Mouse (Mus musculus) small intestine, adult 2 months (tissue): ENCODE measurements around the gene Nans. TPM values are rescaled to one million over a fixed set of nuclear protein-coding genes. Genes with fewer than 3 reads are reported as not detected.

Source experiments
- H3K27ac ChIP-seq: fragments of 200-500 bp; 2 replicates; pipeline ENCODE4 v1.5.1; 2012; ENCODE audit warnings: low read depth, low read length, control low read depth, inconsistent platforms; ENCODE audit not compliant: insufficient read depth
- H3K27me3 ChIP-seq: fragments of 200-500 bp; 2 replicates; pipeline ENCODE4 v1.6.1; 2012; ENCODE audit warnings: mild to moderate bottlenecking, moderate library complexity, low read length, inconsistent platforms; ENCODE audit not compliant: control insufficient read depth, insufficient read depth
- H3K36me3 ChIP-seq: fragments of 200-500 bp; 2 replicates; pipeline ENCODE4 v1.6.1; 2012; ENCODE audit warnings: mild to moderate bottlenecking, low read length, control low read depth, inconsistent platforms; ENCODE audit not compliant: control insufficient read depth, insufficient read depth
- H3K4me1 ChIP-seq: fragments of 200-500 bp; 2 replicates; pipeline ENCODE4 v1.6.1; 2012; ENCODE audit warnings: low read length, inconsistent platforms, mixed read lengths; ENCODE audit not compliant: control insufficient read depth, insufficient read depth, insufficient read length
- H3K4me3 ChIP-seq: fragments of 200-500 bp; 2 replicates; pipeline ENCODE4 v1.5.1; 2012; ENCODE audit warnings: low read depth, mild to moderate bottlenecking, control low read depth, inconsistent platforms, low read length, moderate library complexity
- CTCF ChIP-seq: fragments of 200-500 bp; IDR thresholded peaks from 2 replicates; pipeline ENCODE4 v1.5.1; 2012; ENCODE audit warnings: low read depth, mild to moderate bottlenecking, control low read depth, inconsistent platforms, low read length, moderate library complexity, mixed read lengths; ENCODE audit not compliant: insufficient replicate concordance, insufficient read length; ENCODE audit errors: extremely low read depth
- POLR2A ChIP-seq: fragments of 200-500 bp; IDR thresholded peaks from 2 replicates; pipeline ENCODE4 v1.6.1; 2012; ENCODE audit warnings: low read depth, mild to moderate bottlenecking, control low read depth, inconsistent platforms, low read length, moderate library complexity
- WGBS: fragments of 180-500 bp; shearing (Covaris S2); methylation state at CpG from one replicate; pipeline ENCODE4 v1.1.7; 2018; 5-methylcytosine and 5-hydroxymethylcytosine counted together
- polyA plus RNA-seq: library from polyadenylated mRNA; depleted of rRNA; stranded (reverse); fragments of >200 nt; gene quantifications from 2 replicates; pipeline ENCODE4 v1.2.3, GENCODE M21; 2012

Nans gene
- polyA plus RNA-seq, 1 experiment, result 36.0 TPM

DNA sequence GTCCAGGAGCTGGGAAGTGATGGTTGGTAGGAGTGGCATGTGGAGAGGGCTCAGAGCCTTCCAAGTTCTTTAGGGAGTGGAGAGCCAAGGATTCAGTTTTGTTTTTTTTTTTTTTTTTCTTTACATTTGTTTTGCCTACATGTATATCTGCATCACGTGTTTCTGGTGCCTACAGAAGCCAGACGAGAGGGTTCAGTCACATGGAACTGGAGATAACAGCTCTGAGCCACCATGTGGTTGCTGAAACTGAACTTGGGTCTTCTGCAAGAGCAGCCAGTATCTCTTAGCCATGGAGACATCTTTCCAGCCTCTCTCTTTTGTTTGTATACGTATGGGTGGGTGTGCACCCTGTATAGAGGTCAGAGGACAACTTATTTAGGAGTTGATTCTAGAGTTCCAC is 14.8 kb downstream of the Nans start:
- 74% methylated on average over 3 of the region's 3 CpGs for WGBS
- H3K27ac ChIP-seq, result no peak overlapping the region
- H3K4me1 ChIP-seq, result peaks cover 6% of the 10 kb centered on the region; the same call in 1 of the 2 replicates
- H3K4me3 ChIP-seq, result no peak overlapping the region
- TF ChIP-seq CTCF, result no peak
- no peak for TF ChIP-seq POLR2A
- no peaks in the 10 kb centered on the region for H3K27me3 ChIP-seq
- H3K36me3 ChIP-seq, result peaks cover 44% of the 10 kb centered on the region

DNA sequence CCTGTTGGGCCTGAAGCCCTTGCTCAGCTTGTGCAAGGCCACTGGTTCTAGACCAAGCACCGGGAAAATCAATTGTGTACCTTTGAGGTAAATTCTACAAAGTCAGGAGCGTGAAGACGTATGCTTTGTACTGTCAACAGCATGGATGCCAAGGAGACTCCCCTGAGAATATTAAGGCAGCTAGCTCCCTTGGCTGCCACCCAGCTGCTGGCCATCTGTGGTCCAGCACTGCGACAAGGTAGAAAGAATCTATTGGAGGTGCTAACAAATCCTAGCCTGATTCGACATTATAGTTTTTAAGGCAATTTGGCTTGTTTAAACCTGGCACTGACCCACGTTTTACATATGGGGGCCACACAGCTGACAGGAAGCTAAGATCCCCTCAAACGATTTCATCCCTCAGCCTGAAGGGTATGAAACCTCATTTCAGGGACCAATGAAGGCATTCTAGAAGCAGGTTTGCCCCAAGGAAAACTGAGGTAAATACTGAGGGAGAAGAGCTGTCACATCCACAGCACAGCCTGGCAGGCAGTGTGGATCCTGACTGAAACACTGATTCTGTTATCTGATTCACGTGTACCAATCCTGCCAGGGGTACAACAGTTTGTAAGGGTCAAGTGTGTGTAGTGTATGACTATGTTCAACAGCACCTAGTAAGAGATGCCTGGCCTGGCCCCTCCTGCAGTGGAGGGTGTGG is 16.5 kb downstream of the Nans start:
- WGBS, result 79% methylated on average over 8 of the region's 8 CpGs
- H3K27me3 ChIP-seq, result no peaks in the 10 kb centered on the region
- peaks cover 6% of the 10 kb centered on the region; the same call in 1 of the 2 replicates for H3K4me1 ChIP-seq
- H3K27ac ChIP-seq, result no peak overlapping the region
- peaks cover 37% of the 10 kb centered on the region for H3K36me3 ChIP-seq
- TF ChIP-seq POLR2A (no peak), CTCF (no peak)
- H3K4me3 ChIP-seq, result no peak overlapping the region

DNA sequence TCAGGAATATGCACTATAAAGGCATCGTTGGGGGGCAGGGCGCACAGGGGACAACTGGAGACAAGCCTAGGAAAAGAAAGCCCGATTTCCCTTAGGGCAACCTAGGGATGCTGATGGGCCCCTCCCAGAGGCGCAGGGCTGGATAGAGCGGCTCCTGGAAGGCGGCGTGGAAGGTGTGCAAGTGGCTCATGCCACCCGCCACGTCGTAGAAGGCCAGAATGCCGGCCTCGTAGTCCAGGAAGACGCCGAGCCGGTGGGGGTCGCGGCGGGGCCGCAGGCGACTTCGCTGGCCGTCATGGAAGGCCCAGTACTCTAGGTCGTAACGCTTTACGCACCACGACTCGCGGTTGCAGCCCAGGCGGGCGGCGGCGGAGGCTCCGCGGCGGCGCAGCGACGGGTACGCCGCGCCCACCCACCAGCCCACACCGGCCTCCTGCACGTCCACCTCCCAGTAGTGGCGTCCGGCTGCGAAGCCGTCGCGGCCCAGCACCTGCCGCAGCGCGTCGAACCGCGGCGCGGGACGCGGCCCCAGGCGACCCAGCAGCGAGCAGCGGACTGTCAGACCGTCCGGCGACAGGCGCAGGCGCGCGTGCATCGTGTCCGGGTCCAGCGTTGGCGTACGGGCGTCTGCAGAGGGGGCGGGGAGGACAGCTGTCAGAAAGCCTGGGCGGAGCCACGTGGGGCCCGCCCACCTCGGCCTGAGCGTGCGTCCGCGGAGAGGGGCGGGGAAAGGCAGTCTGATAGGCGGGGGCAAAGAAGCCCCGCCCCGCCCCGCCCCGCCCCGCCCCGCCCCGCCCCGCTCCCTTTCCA is 18.0 kb downstream of the Nans start:
- H3K36me3 ChIP-seq, result peaks cover 25% of the 10 kb centered on the region
- H3K27ac ChIP-seq, result no peak overlapping the region
- peak; percentile 78; the same call in 1 of the 2 replicates for TF ChIP-seq POLR2A
- no peak for TF ChIP-seq CTCF
- no peaks in the 10 kb centered on the region for H3K27me3 ChIP-seq
- peak overlapping the region; percentile 73 for H3K4me3 ChIP-seq
- WGBS, result 2% methylated on average over 93 of the region's 94 CpGs
- peaks cover 6% of the 10 kb centered on the region; the same call in 1 of the 2 replicates for H3K4me1 ChIP-seq

DNA sequence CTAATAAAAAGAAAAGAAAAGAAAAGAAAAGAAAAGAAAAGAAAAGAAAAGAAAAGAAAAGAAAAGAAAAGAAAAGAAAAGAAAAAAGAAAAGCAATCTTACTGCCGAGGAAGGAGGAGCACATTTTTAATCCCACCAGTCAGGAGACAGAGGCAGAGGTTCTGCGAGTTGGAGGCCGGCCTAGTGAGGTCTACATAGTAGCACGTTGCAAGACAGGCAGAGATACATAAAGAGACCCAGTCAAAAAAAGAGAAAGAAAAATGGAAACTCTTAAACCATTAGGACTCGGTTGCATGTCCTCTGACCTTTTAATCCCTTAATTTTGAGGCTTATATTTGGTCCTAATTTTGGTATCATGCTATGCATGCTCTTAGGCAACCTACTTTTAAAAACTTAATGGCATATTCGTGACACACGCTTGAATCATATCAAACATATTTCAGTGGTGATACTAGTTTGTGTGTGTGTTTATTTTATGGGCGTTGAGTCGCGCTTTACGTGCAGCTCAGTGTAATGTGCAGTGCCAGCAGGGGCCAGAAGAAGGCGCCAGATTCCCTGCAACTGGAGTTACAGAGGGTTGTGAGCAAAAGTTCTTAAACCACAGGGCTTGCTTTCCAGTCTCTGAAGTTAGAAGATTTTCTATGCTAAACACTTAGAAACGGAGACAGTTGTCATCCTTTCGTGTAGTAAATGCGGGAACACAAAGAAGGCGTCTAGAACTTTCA is 18.9 kb downstream of the Nans start:
- H3K36me3 ChIP-seq, result peaks cover 16% of the 10 kb centered on the region
- TF ChIP-seq CTCF (peak; percentile 85; the same call in 1 of the 2 replicates), POLR2A (no peak)
- H3K4me1 ChIP-seq, result peaks cover 6% of the 10 kb centered on the region; the same call in 1 of the 2 replicates
- no peak overlapping the region; the same call in 1 of the 2 replicates for H3K4me3 ChIP-seq
- H3K27ac ChIP-seq, result peak overlapping the region; percentile 55; the same call in 1 of the 2 replicates
- H3K27me3 ChIP-seq, result no peaks in the 10 kb centered on the region
- WGBS, result 11% methylated on average over 16 of the region's 16 CpGs

DNA sequence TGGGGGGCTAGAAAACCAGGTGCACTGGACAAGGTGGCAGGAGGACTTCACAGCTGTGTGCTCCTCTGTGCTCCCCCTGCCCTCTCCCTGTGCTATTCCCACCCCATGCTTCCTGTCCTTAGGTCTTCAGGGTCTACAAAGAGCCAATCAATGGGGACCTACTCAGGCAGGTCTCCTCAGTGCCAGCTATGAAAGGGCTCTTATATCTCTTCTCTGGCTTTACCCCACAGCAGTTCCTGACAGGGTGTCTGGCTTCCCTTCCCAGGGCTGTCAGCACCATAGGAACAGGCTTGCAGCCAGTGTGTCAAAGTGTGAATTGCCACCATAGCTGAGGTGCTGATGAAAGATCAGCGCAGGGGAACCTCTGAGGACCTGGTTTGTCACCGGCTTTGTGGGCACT is 31.4 kb downstream of the Nans start:
- WGBS, result 91% methylated on average over 2 of the region's 2 CpGs
- Histone ChIP-seq H3K27me3 (no peaks in the 10 kb centered on the region), H3K27ac (no peak overlapping the region), H3K4me1 (peaks cover 5% of the 10 kb centered on the region; the same call in 1 of the 2 replicates), H3K36me3 (peaks cover 52% of the 10 kb centered on the region), H3K4me3 (no peak overlapping the region)
- TF ChIP-seq CTCF, result no peak
- no peak for TF ChIP-seq POLR2A

DNA sequence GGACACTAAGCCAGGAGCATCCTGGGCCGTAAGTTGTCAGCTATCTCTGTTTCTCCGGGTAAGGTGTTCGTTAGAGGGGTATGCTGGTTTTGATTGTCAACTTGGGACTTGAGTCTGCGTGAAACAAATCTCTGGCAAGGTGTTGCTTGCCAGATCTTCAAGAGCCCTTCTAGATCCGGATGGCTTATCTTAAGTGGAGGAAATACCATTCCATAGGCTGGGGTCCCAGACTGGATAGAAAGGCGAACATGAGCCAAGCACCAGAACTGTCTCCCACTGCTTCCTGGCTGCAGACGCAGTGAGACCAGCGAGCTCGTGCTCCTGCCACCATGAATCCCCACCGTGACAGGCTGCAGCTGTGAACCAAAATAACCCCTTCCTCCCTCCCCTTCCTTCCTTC is 32.4 kb downstream of the Nans start:
- H3K27me3 ChIP-seq, result no peaks in the 10 kb centered on the region
- no peak overlapping the region for H3K27ac ChIP-seq
- TF ChIP-seq CTCF (no peak), POLR2A (no peak)
- WGBS, result 88% methylated on average over 10 of the region's 10 CpGs
- H3K4me1 ChIP-seq, result peaks cover 7% of the 10 kb centered on the region; the same call in 1 of the 2 replicates
- peaks cover 54% of the 10 kb centered on the region for H3K36me3 ChIP-seq
- H3K4me3 ChIP-seq, result no peak overlapping the region

DNA sequence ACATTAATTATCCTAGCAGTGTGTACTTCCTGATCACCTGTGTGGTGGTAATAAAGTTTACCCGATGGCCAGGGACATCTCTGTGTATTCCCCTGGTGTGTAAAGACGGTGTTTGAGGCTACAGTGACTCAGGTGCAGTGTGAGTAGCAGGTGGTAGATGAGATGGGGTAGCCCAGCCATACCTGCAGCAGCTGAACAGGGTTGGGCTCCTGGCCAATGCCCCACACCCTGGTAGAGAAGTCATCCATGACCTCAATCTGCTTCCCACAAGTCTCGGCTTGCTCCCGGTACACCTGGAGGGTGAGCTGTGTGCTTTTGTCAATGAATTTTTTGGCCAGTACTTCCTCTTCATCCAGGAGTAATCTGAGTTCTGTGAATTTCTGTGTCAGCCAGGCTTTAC is 34.3 kb downstream of the Nans start:
- peaks cover 51% of the 10 kb centered on the region for H3K36me3 ChIP-seq
- H3K4me3 ChIP-seq, result no peak overlapping the region
- H3K27me3 ChIP-seq, result no peaks in the 10 kb centered on the region
- WGBS, result 26% methylated on average over 4 of the region's 4 CpGs
- H3K27ac ChIP-seq, result peak overlapping the region; percentile 72
- no peak for TF ChIP-seq POLR2A
- no peak for TF ChIP-seq CTCF
- H3K4me1 ChIP-seq, result peaks cover 14% of the 10 kb centered on the region; the same call in 1 of the 2 replicates
